Mouse (Mus musculus): ENCODE data around the gene Scn2b.

- TF ChIP-seq CTCF (conservative IDR thresholded peaks at IDR 0.05; ENCODE audit: insufficient read depth, insufficient read length, low read depth, low read length) (no peak), POLR2A (IDR thresholded peaks at IDR 0.05; ENCODE audit: low read depth, low read length) (no peak)
Measured at GRCm38 (mm10) chr9:45103211-45103979, 14.2 kb upstream of the Scn2b start.
